Mouse (Mus musculus) lung, adult 18-20 months (tissue): ENCODE data around the gene Prkd2.

Experiments used
- DNase-seq, 2 experiments: peaks; one replicate each; pipeline ENCODE4 v3.0.0; 2022; ENCODE audit warnings: mixed read lengths in 2 of 2

Prkd2 gene

GRCm38 (mm10) chr7:16842645-16843063 is at the start of gene Prkd2:
TSS of gene Prkd2 (plus strand) at chr7:16842902.
- peak; percentile 94 to 95 for DNase-seq

- DNase-seq = peak; percentile 55 to 73
These were observed 49.5 kb upstream of the Prkd2 start for GRCm38 (mm10) chr7:16793010-16793725.

GRCm38 (mm10) chr7:16794886-16795285 is 47.8 kb upstream of the Prkd2 start:
- DNase-seq = no peak

- DNase-seq = no peak
These were observed 38.2 kb upstream of the Prkd2 start for GRCm38 (mm10) chr7:16804409-16805028.

- DNase-seq = no peak
These were observed 34.8 kb upstream of the Prkd2 start for GRCm38 (mm10) chr7:16807936-16808335.

- no peak for DNase-seq
These were observed 34.1 kb upstream of the Prkd2 start for GRCm38 (mm10) chr7:16808647-16809046.

GRCm38 (mm10) chr7:16809739-16810138 is 33.0 kb upstream of the Prkd2 start:
- DNase-seq = peak; percentile 72 to 78

- no peak for DNase-seq
These were observed 32.2 kb upstream of the Prkd2 start for GRCm38 (mm10) chr7:16810399-16810919.

GRCm38 (mm10) chr7:16810920-16811648 is 31.6 kb upstream of the Prkd2 start:
- DNase-seq = no peak

- no peak for DNase-seq
These were observed 31.0 kb upstream of the Prkd2 start for GRCm38 (mm10) chr7:16811649-16812070.

- DNase-seq = no peak
These were observed 30.2 kb upstream of the Prkd2 start for GRCm38 (mm10) chr7:16812505-16812904.

- DNase-seq = no peak
These were observed 27.3 kb upstream of the Prkd2 start, which contains the start of gene Strn4 for GRCm38 (mm10) chr7:16815351-16815941. TSS of gene Strn4 (plus strand) at chr7:16815889.

- DNase-seq = peak; percentile 73 to 74
These were observed 26.6 kb upstream of the Prkd2 start for GRCm38 (mm10) chr7:16816078-16816474.

GRCm38 (mm10) chr7:16816475-16817122 is 26.1 kb upstream of the Prkd2 start, which contains the start of gene Fkrp:
TSS of gene Fkrp (minus strand) at chr7:16816732.
- DNase-seq = peak; percentile 40 to 42

GRCm38 (mm10) chr7:16817693-16818092 is 25.0 kb upstream of the Prkd2 start:
- no peak for DNase-seq

GRCm38 (mm10) chr7:16819794-16820193 is 22.9 kb upstream of the Prkd2 start:
- DNase-seq = no peak

GRCm38 (mm10) chr7:16820271-16820763 is 22.4 kb upstream of the Prkd2 start:
- DNase-seq = no peak

GRCm38 (mm10) chr7:16821091-16821490 is 21.6 kb upstream of the Prkd2 start:
- no peak for DNase-seq

- DNase-seq = no peak
These were observed 21.0 kb upstream of the Prkd2 start for GRCm38 (mm10) chr7:16821669-16822101.

- DNase-seq = no peak
These were observed 19.0 kb upstream of the Prkd2 start for GRCm38 (mm10) chr7:16823734-16824133.

GRCm38 (mm10) chr7:16825785-16826184 is 16.9 kb upstream of the Prkd2 start:
- DNase-seq = peak in 1 of 2 experiments; percentile 50

- no peak for DNase-seq
These were observed 16.1 kb upstream of the Prkd2 start for GRCm38 (mm10) chr7:16826571-16826970.
